14 mouse cellular contexts compared by ENCODE assay signal in the genomic region with DNA sequence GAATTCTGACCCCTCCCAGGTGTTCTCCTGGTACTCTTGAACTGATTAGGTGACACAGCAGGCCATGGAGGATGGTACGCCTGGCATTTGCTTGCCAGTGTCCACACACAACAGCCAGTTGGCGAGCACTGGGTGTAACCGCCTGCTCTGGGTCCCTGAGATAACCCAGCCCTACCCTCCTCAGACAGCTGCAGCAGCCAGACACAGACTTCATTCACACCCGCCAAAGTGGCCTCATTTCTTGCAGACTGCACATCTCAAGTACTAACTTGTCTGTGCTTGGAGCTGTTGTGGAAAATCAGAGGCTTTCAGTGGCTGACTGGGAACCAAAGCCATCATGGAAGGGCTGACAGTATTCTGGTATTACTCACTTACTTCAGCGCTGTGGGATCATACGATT. TPM values are rescaled to one million over a fixed set of nuclear protein-coding genes. Genes with fewer than 3 reads are reported as not detected.
DNase-seq lines count a peak whose midpoint lies in the region; ATAC-seq lines count a peak whose summit lies in the region.
"Had no signal": no experiment of that assay in that cellular context is flagged by ENCODE, and none has a peak within 500 bp of the region (broad histone marks: within the 10 kb centered on the region; RNA-seq: fewer than 3 reads in every experiment).

No protein-coding gene starts in this region.

- H3K9ac ChIP-seq in heart, embryonic 12.5 days = no peak overlapping the region

- intact Hi-C loops in heart, postnatal 14 days (cut with DNase I) = loop anchor here (10.0 kb wide), 1 partner anchor 395 kb away; no protein-coding TSS in a partner anchor

- H3K4me1 ChIP-seq in heart, embryonic 12.5 days (replicated peaks) = peaks cover 31% of the 10 kb centered on the region
- no peaks in the 10 kb centered on the region for H3K4me1 ChIP-seq in brown adipose tissue, adult 24 weeks (ENCODE audit: control insufficient read depth, insufficient read depth, insufficient read length, low read length)
- H3K4me1 ChIP-seq: midbrain, embryonic 12.5 days had no signal

- no peaks in the 10 kb centered on the region for H3K27me3 ChIP-seq in heart, embryonic 12.5 days (replicated peaks)

- DNase-seq in heart, postnatal 14 days = no peak
- peak; percentile 55 for DNase-seq in gonadal fat pad, adult 2 months (ENCODE audit: low read depth)
- DNase-seq in layer of hippocampus, adult 18-20 months (ENCODE audit: low spot score in 2 of 2) = no peak
- DNase-seq in layer of hippocampus, postnatal 25 days (ENCODE audit: extremely low spot score in 1 of 2, low spot score in 1 of 2) = no peak
- DNase-seq: left cerebral cortex, postnatal 4 days had no signal

- peak overlapping the region; percentile 5; the same call in 1 of the 2 replicates for H3K4me2 ChIP-seq in heart, embryonic 12.5 days
- H3K4me2 ChIP-seq: midbrain, embryonic 12.5 days had no signal

- 29% methylated on average over 6 of the region's 6 CpGs for WGBS in heart, embryonic 12.5 days

- no peaks in the 10 kb centered on the region for H3K36me3 ChIP-seq in heart, embryonic 12.5 days
- H3K36me3 ChIP-seq: midbrain, embryonic 12.5 days had no signal

- H3K9me3 ChIP-seq in heart, embryonic 12.5 days (replicated peaks) = no peaks in the 10 kb centered on the region
- H3K9me3 ChIP-seq: midbrain, embryonic 12.5 days had no signal

- ATAC-seq in heart, embryonic 12.5 days (ENCODE audit: insufficient number of reproducible peaks, low FRiP score) = peak; percentile 78
- ATAC-seq in megakaryocyte-erythroid progenitor cell, adult 5-6 weeks (replicated peaks; ENCODE audit: low FRiP score, low TSS enrichment, poor library complexity, severe bottlenecking) = peak; percentile 95
- no peak for ATAC-seq in monocyte, adult 5-6 weeks (replicated peaks; ENCODE audit: insufficient number of reproducible peaks, low FRiP score, low TSS enrichment, poor library complexity, severe bottlenecking)
- ATAC-seq: forebrain, embryonic 14.5 days; Patski had no signal

- no peak overlapping the region for H3K4me3 ChIP-seq in heart, embryonic 12.5 days
- H3K4me3 ChIP-seq in brown adipose tissue, adult 24 weeks (ENCODE audit: insufficient read depth, low read depth, low read length) = peak overlapping the region; percentile 36; the same call in 1 of the 2 replicates
- H3K4me3 ChIP-seq: heart, adult 2 months; midbrain, embryonic 12.5 days had no signal

- no peak overlapping the region for H3K27ac ChIP-seq in heart, embryonic 12.5 days (ENCODE audit: poor library complexity, severe bottlenecking)
- H3K27ac ChIP-seq in brown adipose tissue, adult 24 weeks (replicated peaks; ENCODE audit: low read depth, low read length) = peak overlapping the region; percentile 90
- H3K27ac ChIP-seq: heart, adult 2 months; midbrain, embryonic 12.5 days had no signal

RNA-seq across cellular contexts. Expression of a gene that starts 7.6 kb away (rescaled TPM):
- 0.36 and 0.55 TPM in 2 replicates for polyA plus RNA-seq in heart, embryonic 12.5 days (2016; fragmentation: Nextera tagmentation; extraction: Ambion mirVana)
- under 1 TPM; 0.48 to 0.63 TPM for total RNA-seq in heart, postnatal 14 days (2021)
- 1.3 TPM in 1 of 2 replicates, not detected in the other for polyA plus RNA-seq in brown adipose tissue, adult 24 weeks (2012; ENCODE audit: insufficient read depth, insufficient read length, missing spikeins)
- polyA plus RNA-seq in gonadal fat pad, adult 2 months (2012; rRNA removed) = 0.27 and 0.38 TPM in 2 replicates
- total RNA-seq in megakaryocyte-erythroid progenitor cell, adult 5-6 weeks (2014; fragmentation: Nextera tagmentation) = 0.42 TPM in 1 of 2 replicates, not detected in the other
- not detected in 2 replicates for total RNA-seq in megakaryocyte-erythroid progenitor cell, adult 5-6 weeks (2017)
- total RNA-seq in layer of hippocampus, adult 18-20 months (2021) = under 1 TPM in 1 of 2 experiments, not detected in 1; 0.40 TPM
- total RNA-seq in monocyte, adult 5-6 weeks (2017) = not detected in 3 replicates
- total RNA-seq in layer of hippocampus, postnatal 25 days (2021) = under 1 TPM; 0.44 to 0.47 TPM
- total RNA-seq: left cerebral cortex, postnatal 4 days; neutrophil, adult 5-6 weeks had no signal
- polyA plus RNA-seq: forebrain, embryonic 14.5 days; heart, adult 2 months; midbrain, embryonic 12.5 days; Patski had no signal

RNA-seq across cellular contexts. Expression of a gene that starts 34.6 kb away (rescaled TPM):
- 83.3 and 85.1 TPM in 2 replicates for polyA plus RNA-seq in heart, embryonic 12.5 days (2016; fragmentation: Nextera tagmentation; extraction: Ambion mirVana)
- total RNA-seq in heart, postnatal 14 days (2021) = 10 to 100 TPM; 42.6 to 52.3 TPM
- polyA plus RNA-seq in brown adipose tissue, adult 24 weeks (2012; ENCODE audit: insufficient read depth, insufficient read length, missing spikeins) = 174 and 250 TPM in 2 replicates
- 31.7 and 76.2 TPM in 2 replicates for polyA plus RNA-seq in gonadal fat pad, adult 2 months (2012; rRNA removed)
- 8.8 and 21.7 TPM in 2 replicates for total RNA-seq in megakaryocyte-erythroid progenitor cell, adult 5-6 weeks (2014; fragmentation: Nextera tagmentation)
- total RNA-seq in megakaryocyte-erythroid progenitor cell, adult 5-6 weeks (2017) = 24.2 and 25.3 TPM in 2 replicates
- total RNA-seq in layer of hippocampus, adult 18-20 months (2021) = 1 to 10 TPM; 3.7 to 5.3 TPM
- total RNA-seq in monocyte, adult 5-6 weeks (2017) = 1.4 to 3.9 TPM (median 1.8 TPM) in 3 replicates
- total RNA-seq in layer of hippocampus, postnatal 25 days (2021) = 1 to 10 TPM; 3.8 TPM
